Mouse (Mus musculus) spleen, adult 2 months (tissue): Measurements from ENCODE around the gene Lyg2.

Source experiments
- CTCF ChIP-seq: fragments of 200-500 bp; IDR thresholded peaks from 2 replicates; pipeline ENCODE4 v1.5.1; 2011; ENCODE audit warnings: mild to moderate bottlenecking, inconsistent platforms; ENCODE audit not compliant: insufficient read depth, insufficient read length, insufficient replicate concordance; ENCODE audit errors: extremely low read depth
- POLR2A ChIP-seq: fragments of 200-500 bp; IDR thresholded peaks from 2 replicates; pipeline ENCODE4 v1.6.1; 2011; ENCODE audit warnings: low read depth, low read length, inconsistent platforms

DNA sequence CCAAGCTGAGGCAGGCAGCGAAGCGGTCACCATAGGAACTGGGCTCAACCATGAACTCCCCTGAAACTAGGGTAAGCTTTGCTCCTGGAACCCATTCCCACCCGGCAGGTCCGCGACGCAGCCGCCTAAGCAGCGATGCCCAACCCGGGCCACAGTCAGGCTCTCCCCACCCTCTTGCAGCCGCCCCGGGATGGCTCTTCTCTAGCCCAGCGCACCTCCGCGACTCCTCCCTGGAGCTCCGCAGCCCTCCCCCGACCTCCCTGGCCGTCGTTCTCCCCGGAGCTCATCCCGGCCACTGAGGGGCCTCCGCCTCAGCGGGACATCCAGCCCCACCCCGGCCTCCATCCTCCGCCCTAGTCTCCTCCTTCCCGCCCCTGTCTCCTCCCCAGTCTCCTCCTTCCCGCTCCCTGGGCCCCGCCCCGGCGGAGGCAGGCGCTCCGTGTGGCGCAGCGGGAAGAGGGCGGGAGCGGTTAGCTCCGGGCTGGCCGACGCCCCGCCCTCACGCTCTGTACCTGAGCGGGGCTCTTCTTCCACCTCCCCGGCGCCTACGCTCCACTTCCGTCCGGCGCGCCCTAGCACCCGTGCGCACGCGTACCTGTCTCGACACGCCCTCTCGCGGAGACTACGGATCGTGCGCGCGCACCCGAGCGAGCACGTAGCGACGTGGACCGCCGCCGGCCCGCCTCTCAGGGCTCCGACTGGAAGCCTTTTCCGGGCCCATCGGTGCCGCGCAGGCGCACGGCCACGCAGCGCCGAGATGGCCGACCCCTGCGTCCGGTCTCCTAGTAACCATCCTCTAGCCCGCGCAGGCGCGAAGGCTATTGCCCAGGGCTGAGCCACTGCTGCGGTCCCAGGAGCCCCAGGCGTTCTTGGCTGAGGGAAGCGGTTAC lies 51.5 kb downstream of the Lyg2 start:
- TF ChIP-seq POLR2A (peak; percentile 20; the same call in 1 of the 2 replicates), CTCF (no peak)
